Mouse (Mus musculus): ENCODE data around the gene Prkce. TPM values are rescaled to one million over a fixed set of nuclear protein-coding genes. Genes with fewer than 3 reads are reported as not detected.

The Prkce gene
- polyA plus RNA-seq, 1 experiment from 2014 or later: 3.1 TPM

GRCm38 (mm10) chr17:86456512-86456911 is 288.9 kb downstream of the Prkce start:
- Histone ChIP-seq H3K27ac (no peak overlapping the region), H3K4me1 (peaks cover 7% of the 10 kb centered on the region; the same call in 1 of the 2 replicates), H3K9me3 (no peaks in the 10 kb centered on the region), H3K36me3 (replicated peaks) (no peaks in the 10 kb centered on the region), H3K27me3 (ENCODE audit: poor library complexity, severe bottlenecking) (peaks cover 9% of the 10 kb centered on the region), H3K4me3 (no peak overlapping the region)
- 90% methylated on average over 6 of the region's 6 CpGs for WGBS
- DNase-seq (ENCODE audit: extremely low spot score, low spot score): no peak

DNA sequence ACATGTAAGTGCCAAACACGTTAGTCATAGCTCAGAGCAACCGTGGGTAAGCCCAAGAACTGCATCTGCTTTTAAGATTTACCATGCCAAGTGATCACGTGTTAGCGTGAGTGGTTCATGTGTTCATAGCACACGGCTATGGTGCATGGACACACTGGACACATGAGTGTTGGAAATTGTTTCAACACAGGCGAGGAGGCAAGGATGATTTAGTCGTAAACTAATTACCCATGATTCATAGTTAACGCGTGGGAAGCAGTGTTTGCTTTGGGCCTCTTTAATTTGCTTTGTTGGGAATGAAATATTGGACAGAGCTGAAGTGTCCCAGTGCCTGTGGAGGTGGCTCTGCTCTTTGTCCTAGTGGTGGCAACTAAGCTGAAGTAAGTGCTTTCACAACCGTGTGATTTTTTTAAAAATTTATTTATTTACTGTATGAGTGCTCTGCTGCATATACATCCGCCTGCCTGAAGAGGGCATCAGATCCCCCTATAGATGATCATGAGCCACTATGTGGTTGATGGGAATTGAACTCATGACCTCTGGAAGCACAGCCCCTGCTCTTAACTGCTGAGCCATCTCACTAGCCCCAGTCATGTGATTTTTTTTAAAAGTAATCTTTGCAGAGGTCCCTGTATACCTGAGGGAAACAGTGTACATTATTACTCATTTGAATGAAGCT is 290.9 kb downstream of the Prkce start:
- 84% methylated on average over 11 of the region's 11 CpGs for WGBS
- peaks cover 8% of the 10 kb centered on the region; the same call in 1 of the 2 replicates for H3K4me1 ChIP-seq
- H3K27ac ChIP-seq: no peak overlapping the region
- H3K36me3 ChIP-seq (replicated peaks): no peaks in the 10 kb centered on the region
- DNase-seq (ENCODE audit: extremely low spot score, low spot score): no peak
- H3K9me3 ChIP-seq: no peaks in the 10 kb centered on the region
- H3K27me3 ChIP-seq (ENCODE audit: poor library complexity, severe bottlenecking): peaks cover 28% of the 10 kb centered on the region
- H3K4me3 ChIP-seq: no peak overlapping the region

DNA sequence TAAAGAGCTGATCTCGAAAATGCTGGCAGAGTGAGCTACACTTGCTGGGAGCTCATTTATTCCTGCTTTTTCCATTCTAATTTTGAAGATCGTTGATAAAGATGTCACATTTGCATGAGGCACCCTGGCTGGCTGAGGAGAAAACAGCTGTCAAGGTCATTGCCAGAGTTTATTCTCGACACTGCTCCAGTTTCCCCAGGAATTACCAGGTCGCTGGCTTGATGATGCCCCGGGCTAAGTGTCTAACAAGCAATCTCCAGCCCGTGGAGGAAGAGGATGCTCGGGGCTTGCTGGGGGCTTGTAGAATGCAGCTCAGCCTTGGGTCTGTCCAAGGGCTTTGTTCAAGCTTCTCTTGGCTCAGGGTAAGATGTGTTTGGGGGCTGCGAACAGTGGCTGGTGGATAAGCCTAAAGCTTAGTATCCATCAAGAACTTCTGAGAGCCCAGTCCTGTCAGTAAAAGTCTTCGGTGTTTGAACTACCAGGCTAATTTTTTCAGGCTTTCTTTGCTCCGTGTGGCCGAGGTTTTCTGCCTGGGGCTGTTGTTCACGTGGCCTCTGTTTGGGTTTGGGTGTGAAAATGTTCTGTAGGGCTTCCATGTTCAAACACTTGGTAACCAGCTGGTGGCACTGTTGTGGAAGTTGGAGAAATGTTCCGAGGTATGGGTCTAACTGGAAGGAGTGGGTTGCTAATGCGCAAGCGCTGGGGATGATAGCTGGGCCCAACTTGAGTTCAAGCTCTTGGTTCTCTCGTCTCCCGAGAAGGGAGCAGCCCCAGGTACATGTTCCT is 293.3 kb downstream of the Prkce start:
- DNase-seq (ENCODE audit: extremely low spot score, low spot score): no peak

GRCm38 (mm10) chr17:86463369-86463768 is 295.8 kb downstream of the Prkce start:
- no peak for DNase-seq (ENCODE audit: extremely low spot score, low spot score)
- Histone ChIP-seq H3K4me1 (peaks cover 50% of the 10 kb centered on the region), H3K9me3 (no peaks in the 10 kb centered on the region), H3K36me3 (replicated peaks) (no peaks in the 10 kb centered on the region), H3K27ac (no peak overlapping the region), H3K27me3 (ENCODE audit: poor library complexity, severe bottlenecking) (peaks cover 69% of the 10 kb centered on the region), H3K4me3 (no peak overlapping the region)
- WGBS: 72% methylated on average over 3 of the region's 3 CpGs

More for the DNA sequence above, 293.3 kb downstream of the Prkce start:
- Histone ChIP-seq H3K27ac (no peak overlapping the region), H3K27me3 (ENCODE audit: poor library complexity, severe bottlenecking) (peaks cover 49% of the 10 kb centered on the region), H3K4me3 (no peak overlapping the region), H3K4me1 (peaks cover 25% of the 10 kb centered on the region), H3K9me3 (no peaks in the 10 kb centered on the region), H3K36me3 (replicated peaks) (no peaks in the 10 kb centered on the region)
- WGBS: 80% methylated on average over 17 of the region's 17 CpGs

DNA sequence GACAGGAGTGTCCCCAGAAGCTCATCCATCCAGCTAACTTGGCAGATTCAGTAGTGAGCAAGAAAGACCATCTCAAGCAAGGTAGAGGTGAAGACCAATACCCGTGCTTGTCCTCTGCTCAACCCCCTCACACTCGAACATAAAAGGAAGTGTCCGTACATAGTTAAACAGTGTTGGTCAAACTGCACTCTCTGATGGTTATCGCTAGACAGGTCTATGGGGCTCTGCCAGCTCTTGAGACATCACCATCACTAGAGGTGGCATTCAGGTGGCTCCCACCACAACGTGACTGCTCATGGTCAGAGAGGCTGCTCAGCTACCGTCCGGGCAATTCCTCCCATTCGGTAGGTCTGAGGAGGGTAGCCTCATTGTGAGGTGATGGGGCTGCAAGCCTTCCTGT is 296.6 kb downstream of the Prkce start:
- DNase-seq (ENCODE audit: extremely low spot score, low spot score): no peak
- Histone ChIP-seq H3K9me3 (no peaks in the 10 kb centered on the region), H3K4me3 (no peak overlapping the region), H3K27ac (no peak overlapping the region), H3K4me1 (peaks cover 59% of the 10 kb centered on the region), H3K27me3 (ENCODE audit: poor library complexity, severe bottlenecking) (peaks cover 77% of the 10 kb centered on the region), H3K36me3 (replicated peaks) (no peaks in the 10 kb centered on the region)
- 95% methylated on average over 8 of the region's 8 CpGs for WGBS

- 60% methylated on average over 16 of the region's 16 CpGs for WGBS
- H3K36me3 ChIP-seq (replicated peaks): no peaks in the 10 kb centered on the region
- no peak overlapping the region for H3K27ac ChIP-seq
- peaks cover 83% of the 10 kb centered on the region for H3K27me3 ChIP-seq (ENCODE audit: poor library complexity, severe bottlenecking)
- H3K4me1 ChIP-seq: peaks cover 65% of the 10 kb centered on the region
- no peaks in the 10 kb centered on the region for H3K9me3 ChIP-seq
- no peak overlapping the region for H3K4me3 ChIP-seq
- no peak for DNase-seq (ENCODE audit: extremely low spot score, low spot score)
Observed at GRCm38 (mm10) chr17:86464689-86465363, 297.2 kb downstream of the Prkce start.

DNA sequence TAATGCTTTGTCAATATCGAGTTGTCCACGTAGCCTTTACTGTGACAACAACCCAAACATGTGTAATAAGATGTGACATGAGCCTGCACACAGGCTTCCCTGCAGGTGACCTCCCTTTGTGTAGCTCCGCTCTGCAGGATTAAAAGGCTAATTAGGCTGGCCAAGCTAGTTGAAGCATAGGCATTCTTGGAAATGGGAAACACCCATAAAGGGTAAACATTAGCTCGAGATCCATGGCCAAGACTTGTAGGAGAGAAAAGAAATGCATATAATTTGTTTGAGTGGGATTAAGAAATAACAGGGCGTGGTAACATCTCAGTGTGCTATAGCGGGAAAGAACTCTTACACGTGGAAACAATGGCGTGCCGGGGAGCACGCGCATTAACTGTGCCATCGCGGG is 298.3 kb downstream of the Prkce start:
- Histone ChIP-seq H3K27me3 (ENCODE audit: poor library complexity, severe bottlenecking) (peaks cover 91% of the 10 kb centered on the region), H3K27ac (peak overlapping the region; percentile 65; the same call in 1 of the 2 replicates), H3K4me3 (peak overlapping the region; percentile 19; the same call in 1 of the 2 replicates), H3K9me3 (no peaks in the 10 kb centered on the region), H3K36me3 (replicated peaks) (no peaks in the 10 kb centered on the region), H3K4me1 (peaks cover 62% of the 10 kb centered on the region)
- DNase-seq (ENCODE audit: extremely low spot score, low spot score): peak; percentile 35
- 26% methylated on average over 13 of the region's 13 CpGs for whole genome bisulfite sequencing

- no peak for DNase-seq (ENCODE audit: extremely low spot score, low spot score)
- H3K9me3 ChIP-seq: no peaks in the 10 kb centered on the region
- no peaks in the 10 kb centered on the region for H3K36me3 ChIP-seq (replicated peaks)
- peak overlapping the region; percentile 65 for H3K27ac ChIP-seq
- peaks cover 59% of the 10 kb centered on the region for H3K4me1 ChIP-seq
- H3K4me3 ChIP-seq: peak overlapping the region; percentile 19; the same call in 1 of the 2 replicates
- 39% methylated on average over 7 of the region's 7 CpGs for WGBS
- peaks cover 91% of the 10 kb centered on the region for H3K27me3 ChIP-seq (ENCODE audit: poor library complexity, severe bottlenecking)
Observed at GRCm38 (mm10) chr17:86466412-86466811, 298.8 kb downstream of the Prkce start.

DNA sequence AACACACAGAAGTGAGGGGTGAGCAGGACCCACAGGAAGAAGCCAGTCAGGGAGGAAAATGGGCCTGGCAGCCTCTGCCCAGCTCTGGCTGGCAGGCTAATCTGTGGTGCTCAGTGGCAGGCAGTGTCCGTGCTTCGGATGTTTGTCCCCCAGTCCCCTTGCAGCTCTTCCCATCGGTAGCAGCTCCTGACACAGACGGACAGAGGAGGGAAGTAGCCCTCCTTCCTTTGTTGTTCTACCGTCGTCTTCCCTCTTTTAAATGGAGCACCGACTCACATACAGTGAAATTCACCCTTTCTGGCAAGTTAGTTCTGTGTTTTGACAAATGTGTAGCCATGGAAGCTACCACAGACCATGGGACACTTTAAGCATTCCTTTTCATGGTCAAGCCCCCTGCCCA is 299.3 kb downstream of the Prkce start:
- Histone ChIP-seq H3K27ac (peak overlapping the region; percentile 65), H3K9me3 (no peaks in the 10 kb centered on the region), H3K4me3 (peak overlapping the region; percentile 19; the same call in 1 of the 2 replicates), H3K27me3 (ENCODE audit: poor library complexity, severe bottlenecking) (peaks cover 91% of the 10 kb centered on the region), H3K36me3 (replicated peaks) (no peaks in the 10 kb centered on the region), H3K4me1 (peaks cover 57% of the 10 kb centered on the region)
- WGBS: 40% methylated on average over 7 of the region's 7 CpGs
- no peak for DNase-seq (ENCODE audit: extremely low spot score, low spot score)

- Histone ChIP-seq H3K9me3 (no peaks in the 10 kb centered on the region), H3K27ac (peak overlapping the region; percentile 65; the same call in 1 of the 2 replicates), H3K27me3 (ENCODE audit: poor library complexity, severe bottlenecking) (peaks cover 88% of the 10 kb centered on the region), H3K36me3 (replicated peaks) (no peaks in the 10 kb centered on the region), H3K4me3 (no peak overlapping the region), H3K4me1 (peaks cover 57% of the 10 kb centered on the region)
- DNase-seq (ENCODE audit: extremely low spot score, low spot score): no peak
- 62% methylated on average over 10 of the region's 10 CpGs for WGBS
Observed at GRCm38 (mm10) chr17:86467291-86467898, 299.8 kb downstream of the Prkce start.

- Histone ChIP-seq H3K27me3 (ENCODE audit: poor library complexity, severe bottlenecking) (peaks cover 83% of the 10 kb centered on the region), H3K9me3 (no peaks in the 10 kb centered on the region), H3K4me3 (no peak overlapping the region), H3K4me1 (peaks cover 57% of the 10 kb centered on the region), H3K27ac (peak overlapping the region; percentile 4; the same call in 1 of the 2 replicates), H3K36me3 (replicated peaks) (no peaks in the 10 kb centered on the region)
- DNase-seq (ENCODE audit: extremely low spot score, low spot score): no peak
- 49% methylated on average over 5 of the region's 5 CpGs for WGBS
Observed at GRCm38 (mm10) chr17:86467967-86468366, 300.4 kb downstream of the Prkce start.

DNA sequence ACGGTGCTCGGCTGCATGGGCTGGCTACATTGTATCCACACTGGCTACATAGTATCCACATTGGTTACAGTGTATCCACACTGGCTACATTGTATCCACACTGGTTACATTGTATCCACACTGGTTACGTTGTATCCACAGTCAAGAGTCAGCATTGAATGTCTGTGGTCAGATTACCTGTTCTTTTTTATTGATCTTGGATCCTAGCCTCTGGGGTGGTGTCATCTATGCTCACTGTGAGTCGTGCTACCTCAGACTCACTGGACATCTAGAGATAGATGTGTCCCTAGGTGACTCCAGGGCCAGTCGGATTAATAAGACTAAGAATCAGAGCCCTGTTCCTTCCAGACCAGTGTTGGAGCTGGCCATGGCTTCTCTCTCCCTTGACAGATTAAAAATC is 302.6 kb downstream of the Prkce start:
- Histone ChIP-seq H3K27me3 (ENCODE audit: poor library complexity, severe bottlenecking) (peaks cover 61% of the 10 kb centered on the region), H3K27ac (no peak overlapping the region), H3K36me3 (replicated peaks) (no peaks in the 10 kb centered on the region), H3K4me3 (no peak overlapping the region), H3K9me3 (no peaks in the 10 kb centered on the region), H3K4me1 (peaks cover 47% of the 10 kb centered on the region)
- DNase-seq (ENCODE audit: extremely low spot score, low spot score): no peak
- WGBS: 89% methylated on average over 5 of the region's 5 CpGs
